In genomic region chr12:70695162-70695561, GRCm38 (mm10) we compare ENCODE assay signal across 21 mouse cellular contexts.
DNase-seq lines count a peak whose midpoint lies in the region; ATAC-seq and TF ChIP-seq lines count a peak whose summit lies in the region.
"Had no signal": no experiment of that assay in that cellular context is flagged by ENCODE, and none has a peak within 500 bp of the region (broad histone marks: within the 10 kb centered on the region; RNA-seq: fewer than 3 reads in every experiment).

No protein-coding gene starts in this region.

- H3K9me3 ChIP-seq in forebrain, postnatal 0 days (ENCODE audit: low read length) = no peaks in the 10 kb centered on the region
- H3K9me3 ChIP-seq in forebrain, embryonic 16.5 days (ENCODE audit: control insufficient read depth, low read length) = no peaks in the 10 kb centered on the region
- peaks cover 6% of the 10 kb centered on the region for H3K9me3 ChIP-seq in megakaryocyte, embryonic 14.5 days
- H3K9me3 ChIP-seq: G1E; intestine, embryonic 15.5 days; midbrain, embryonic 15.5 days; neural tube, embryonic 12.5 days had no signal

- H3K9ac ChIP-seq in forebrain, postnatal 0 days = no peak overlapping the region
- no peak overlapping the region for H3K9ac ChIP-seq in forebrain, embryonic 16.5 days (replicated peaks; ENCODE audit: low read depth, low read length)
- H3K9ac ChIP-seq: intestine, embryonic 15.5 days; midbrain, embryonic 15.5 days; neural tube, embryonic 12.5 days had no signal

- H3ac ChIP-seq in C2C12 (ENCODE audit: control insufficient read depth, insufficient read length, low read depth) = no peak overlapping the region

- DNase-seq in forebrain, postnatal 0 days = no peak
- DNase-seq in ovary, postnatal 14 days (ENCODE audit: low spot score) = no peak
- DNase-seq in spleen, postnatal 4 days (ENCODE audit: low spot score in 2 of 2) = no peak
- DNase-seq in frontal cortex, adult 2 months (ENCODE audit: extremely low spot score in 1 of 2, low spot score in 1 of 2) = no peak
- DNase-seq: cerebellum, adult 2 months; layer of hippocampus, adult 9-11 months; lung, postnatal 10 days; right cerebral cortex, adult 18-20 months; thymus, adult 2 months had no signal

- H3K4me3 ChIP-seq in forebrain, postnatal 0 days (ENCODE audit: low read depth, low read length) = no peak overlapping the region
- no peak overlapping the region for H3K4me3 ChIP-seq in forebrain, embryonic 16.5 days (replicated peaks; ENCODE audit: low read length)
- H3K4me3 ChIP-seq in C2C12 (ENCODE audit: insufficient read depth, poor library complexity, severe bottlenecking) = no peak overlapping the region
- H3K4me3 ChIP-seq in megakaryocyte, embryonic 14.5 days (replicated peaks) = peak overlapping the region; percentile 36
- H3K4me3 ChIP-seq: hindbrain, embryonic 10.5 days; intestine, embryonic 15.5 days; midbrain, embryonic 15.5 days; neural tube, embryonic 12.5 days had no signal

- no peaks in the 10 kb centered on the region for H3K79me3 ChIP-seq in C2C12 (ENCODE audit: low read depth)

- H3K79me2 ChIP-seq in C2C12 (ENCODE audit: control insufficient read depth, insufficient read depth) = no peaks in the 10 kb centered on the region

- 0 out of 2 replicates have a peak, but pooled peaks cover 3% of the 10 kb centered on the region for H3K4me1 ChIP-seq in forebrain, postnatal 0 days (ENCODE audit: insufficient read depth)
- H3K4me1 ChIP-seq in forebrain, embryonic 16.5 days (replicated peaks; ENCODE audit: control insufficient read depth, insufficient read depth, low read length) = no peaks in the 10 kb centered on the region
- H3K4me1 ChIP-seq in megakaryocyte, embryonic 14.5 days = peaks cover 9% of the 10 kb centered on the region
- H3K4me1 ChIP-seq: hindbrain, embryonic 10.5 days; intestine, embryonic 15.5 days; midbrain, embryonic 15.5 days; neural tube, embryonic 12.5 days had no signal

- 41% methylated on average over 5 of the region's 5 CpGs for WGBS in forebrain, postnatal 0 days
- WGBS in forebrain, embryonic 16.5 days = 44% methylated on average over 5 of the region's 5 CpGs

- no peak for TF ChIP-seq CTCF in forebrain, postnatal 0 days (IDR thresholded peaks at IDR 0.05; ENCODE audit: low read depth)
- no peak for TF ChIP-seq CTCF in C2C12 (IDR thresholded peaks at IDR 0.05; ENCODE audit: control insufficient read depth, insufficient read depth, insufficient read length)

- no peak overlapping the region for H3K4me2 ChIP-seq in forebrain, postnatal 0 days (ENCODE audit: low read depth)
- H3K4me2 ChIP-seq in forebrain, embryonic 16.5 days (ENCODE audit: low read length) = no peak overlapping the region
- H3K4me2 ChIP-seq: intestine, embryonic 15.5 days; liver, embryonic 11.5 days; midbrain, embryonic 15.5 days; neural tube, embryonic 12.5 days had no signal

- H3K27me3 ChIP-seq in forebrain, postnatal 0 days (ENCODE audit: insufficient read depth, low read length) = no peaks in the 10 kb centered on the region
- no peaks in the 10 kb centered on the region for H3K27me3 ChIP-seq in forebrain, embryonic 16.5 days (replicated peaks; ENCODE audit: control insufficient read depth, insufficient read depth, low read length)
- H3K27me3 ChIP-seq in C2C12 (ENCODE audit: control insufficient read depth, insufficient read depth, insufficient read length) = no peaks in the 10 kb centered on the region
- H3K27me3 ChIP-seq in megakaryocyte, embryonic 14.5 days (replicated peaks) = peaks cover 4% of the 10 kb centered on the region
- H3K27me3 ChIP-seq: intestine, embryonic 15.5 days; midbrain, embryonic 15.5 days; neural tube, embryonic 12.5 days had no signal

- H3K36me3 ChIP-seq in forebrain, postnatal 0 days (ENCODE audit: insufficient read depth) = no peaks in the 10 kb centered on the region
- H3K36me3 ChIP-seq in forebrain, embryonic 16.5 days (ENCODE audit: control insufficient read depth, insufficient read depth) = no peaks in the 10 kb centered on the region
- H3K36me3 ChIP-seq in C2C12 (ENCODE audit: control insufficient read depth, insufficient read depth) = no peaks in the 10 kb centered on the region
- no peaks in the 10 kb centered on the region for H3K36me3 ChIP-seq in megakaryocyte, embryonic 14.5 days (replicated peaks; ENCODE audit: low read length)
- H3K36me3 ChIP-seq: G1E; hindbrain, embryonic 10.5 days; intestine, embryonic 15.5 days; midbrain, embryonic 15.5 days; neural tube, embryonic 12.5 days had no signal

- peak; percentile 27; the same call in 1 of the 2 replicates for ATAC-seq in forebrain, postnatal 0 days
- no peak for ATAC-seq in forebrain, embryonic 16.5 days
- ATAC-seq in common myeloid progenitor, adult 5-6 weeks (replicated peaks; ENCODE audit: low read depth, poor library complexity, severe bottlenecking) = peak; percentile 90
- ATAC-seq: activated CD4-positive, CD25-positive, alpha-beta regulatory T cell, adult 4 months; intestine, embryonic 15.5 days; midbrain, embryonic 15.5 days had no signal

- H3K27ac ChIP-seq in forebrain, postnatal 0 days (ENCODE audit: low read depth, low read length) = no peak overlapping the region
- no peak overlapping the region for H3K27ac ChIP-seq in forebrain, embryonic 16.5 days (ENCODE audit: low read length)
- H3K27ac ChIP-seq: hindbrain, embryonic 10.5 days; intestine, embryonic 15.5 days; kidney, postnatal 0 days; midbrain, embryonic 15.5 days; neural tube, embryonic 12.5 days had no signal

TF ChIP-seq in C2C12, 6 proteins besides CTCF, POLR2A, EP300 and RAD21:
- peak; percentile 9 for TF ChIP-seq FOSL1 (IDR thresholded peaks at IDR 0.05; ENCODE audit: insufficient read depth, low read length, poor library complexity, severe bottlenecking)
- TF ChIP-seq USF1 (IDR thresholded peaks at IDR 0.05; ENCODE audit: low read depth) = peak; percentile 84
- TF ChIP-seq MYOD1 (IDR thresholded peaks at IDR 0.05; ENCODE audit: control insufficient read depth, insufficient read length, low read depth) = peak; percentile 4
- peak; percentile 81 for TF ChIP-seq MAX (IDR thresholded peaks at IDR 0.05)
- TF ChIP-seq CEBPB (IDR thresholded peaks at IDR 0.05; ENCODE audit: low read depth) = no peak
- no peak for TF ChIP-seq MYOG (IDR thresholded peaks at IDR 0.05; ENCODE audit: control insufficient read depth, extremely low read depth, insufficient read length)
